Mouse (Mus musculus) cerebral cortex, adult 2 months (tissue): ENCODE measurements around the gene Rhox3c.

Source experiments
- WGBS: fragments of 180-500 bp; shearing (Covaris S2); methylation state at CpG from one replicate; pipeline ENCODE4 v1.1.7; 2018; 5-methylcytosine and 5-hydroxymethylcytosine counted together

Rhox3c gene

GRCm38 (mm10) chrX:37458285-37458684 lies at the start of gene Rhox3c:
Gene Rhox3c (plus strand): TSS chrX:37458585.
- WGBS = 96% methylated on average over 3 of the region's 4 CpGs

GRCm38 (mm10) chrX:37411767-37412166 lies 46.6 kb upstream of the Rhox3c start, which contains the start of gene Rhox2b:
Gene Rhox2b (plus strand): TSS chrX:37412067.
- no CpG with 5 or more reads among the region's 9 CpGs for WGBS

- WGBS = 94% methylated on average over 15 of the region's 15 CpGs
These were observed 26.2 kb upstream of the Rhox3c start, which contains the start of gene Rhox4b for GRCm38 (mm10) chrX:37432194-37432593. Gene Rhox4b (plus strand): TSS chrX:37432494.

GRCm38 (mm10) chrX:37453380-37453779 lies 5.0 kb upstream of the Rhox3c start, which contains the start of gene Rhox2c:
Gene Rhox2c (plus strand): TSS chrX:37453680.
- WGBS = 93% methylated on average over 7 of the region's 10 CpGs

GRCm38 (mm10) chrX:37480037-37480436 lies 21.7 kb downstream of the Rhox3c start, which contains the start of gene Rhox4c:
Gene Rhox4c (plus strand): TSS chrX:37480337.
- WGBS = 94% methylated on average over 14 of the region's 14 CpGs

- 94% methylated on average over 17 of the region's 18 CpGs for WGBS
These were observed 55.7 kb downstream of the Rhox3c start, which contains the start of gene Rhox4d for GRCm38 (mm10) chrX:37514059-37514458. Gene Rhox4d (plus strand): TSS chrX:37514359.
